Mouse (Mus musculus) stomach, postnatal 0 days (tissue): Measurements from ENCODE around the gene Lrrc8e. TPM values are rescaled to one million over a fixed set of nuclear protein-coding genes. Genes with fewer than 3 reads are reported as not detected.

Source experiments
- ATAC-seq: fragments of 200-750 bp; cut with Nextera tagmentation; 2 replicates; pipeline ENCODE4 v1.8.0; 2017; ENCODE audit not compliant: low FRiP score, low TSS enrichment
- DNase-seq: peaks from one replicate; pipeline ENCODE4 v3.0.0-alpha.2; 2016; ENCODE audit warnings: low spot score
- H3K27ac ChIP-seq: fragments of 300-500 bp; sonication (generic); replicated peaks from 2 replicates; pipeline ENCODE4 v1.5.1; 2014; ENCODE audit warnings: mild to moderate bottlenecking, control low read depth
- H3K27me3 ChIP-seq: fragments of 300-500 bp; sonication (generic); 2 replicates; pipeline ENCODE4 v1.6.1; 2014; ENCODE audit warnings: low read length; ENCODE audit not compliant: control insufficient read depth, insufficient read depth
- H3K36me3 ChIP-seq: fragments of 300-500 bp; sonication (generic); 2 replicates; pipeline ENCODE4 v1.6.1; 2014; ENCODE audit warnings: low read length, mixed read lengths; ENCODE audit not compliant: control insufficient read depth, insufficient read depth
- H3K4me1 ChIP-seq: fragments of 300-500 bp; sonication (generic); replicated peaks from 2 replicates; pipeline ENCODE4 v1.6.1; 2014; ENCODE audit warnings: antibody characterized with exemption; ENCODE audit not compliant: control insufficient read depth, insufficient read depth
- H3K4me2 ChIP-seq: fragments of 300-500 bp; sonication (generic); replicated peaks from 2 replicates; pipeline ENCODE4 v1.6.1; 2014; ENCODE audit warnings: low read depth, mild to moderate bottlenecking, control low read depth, moderate library complexity
- H3K4me3 ChIP-seq: fragments of 300-500 bp; sonication (generic); 2 replicates; pipeline ENCODE4 v1.5.1; 2014; ENCODE audit warnings: low read depth, low read length, control low read depth
- H3K9ac ChIP-seq: fragments of 300-500 bp; sonication (generic); 2 replicates; pipeline ENCODE4 v1.6.1; 2014; ENCODE audit warnings: mild to moderate bottlenecking, low read length, control low read depth, mixed read lengths
- H3K9me3 ChIP-seq: fragments of 300-500 bp; sonication (generic); 2 replicates; pipeline ENCODE4 v1.6.1; 2016; ENCODE audit warnings: low read length; ENCODE audit not compliant: control insufficient read depth
- CTCF ChIP-seq: IDR thresholded peaks from 2 replicates; pipeline ENCODE4 v1.5.1; 2016; ENCODE audit warnings: antibody characterized with exemption, low read depth, mild to moderate bottlenecking, moderate library complexity
- EP300 ChIP-seq: optimal IDR thresholded peaks from 2 replicates; pipeline ENCODE3; 2016; ENCODE audit warnings: antibody characterized with exemption
- WGBS: fragments of 180-500 bp; shearing (Covaris S2); extraction: QIAGEN DNeasy Blood & Tissue Kit; methylation state at CpG from one replicate; pipeline ENCODE4 v1.1.7; 2014; 5-methylcytosine and 5-hydroxymethylcytosine counted together
- polyA plus RNA-seq: library from polyadenylated mRNA; unstranded; fragments of >200 nt; fragmentation: Nextera tagmentation; extraction: Ambion mirVana; gene quantifications from 2 replicates; pipeline ENCODE4 v1.2.1, GENCODE M21; 2015

Gene Lrrc8e
- polyA plus RNA-seq, 1 experiment from 2014 or later, result 9.8 TPM

- WGBS, result 86% methylated on average over 8 of the region's 8 CpGs
- no peak for ATAC-seq
- Histone ChIP-seq H3K9me3 (no peaks in the 10 kb centered on the region), H3K4me2 (no peak overlapping the region), H3K4me1 (no peaks in the 10 kb centered on the region), H3K9ac (no peak overlapping the region), H3K36me3 (peaks cover 42% of the 10 kb centered on the region), H3K27me3 (no peaks in the 10 kb centered on the region), H3K4me3 (no peak overlapping the region), H3K27ac (no peak overlapping the region)
- DNase-seq, result no peak
- no peak for TF ChIP-seq CTCF
- TF ChIP-seq EP300, result no peak
Measured at GRCm38 (mm10) chr8:4263105-4263791, 36.6 kb downstream of the Lrrc8e start.

GRCm38 (mm10) chr8:4265160-4265914, 38.7 kb downstream of the Lrrc8e start:
- Histone ChIP-seq H3K4me3 (no peak overlapping the region), H3K4me2 (no peak overlapping the region), H3K27me3 (no peaks in the 10 kb centered on the region), H3K36me3 (peaks cover 50% of the 10 kb centered on the region), H3K4me1 (no peaks in the 10 kb centered on the region), H3K27ac (no peak overlapping the region), H3K9me3 (no peaks in the 10 kb centered on the region), H3K9ac (no peak overlapping the region)
- DNase-seq, result peak; percentile 9
- WGBS, result 87% methylated on average over 15 of the region's 15 CpGs
- TF ChIP-seq CTCF, result no peak
- TF ChIP-seq EP300, result no peak
- ATAC-seq, result no peak

GRCm38 (mm10) chr8:4267627-4268026, 41.0 kb downstream of the Lrrc8e start:
- ATAC-seq, result peak; percentile 59; the same call in 1 of the 2 replicates
- WGBS, result 76% methylated on average over 15 of the region's 15 CpGs

GRCm38 (mm10) chr8:4269609-4270008, 43.0 kb downstream of the Lrrc8e start:
- DNase-seq (no peak), ATAC-seq (no peak)
- Histone ChIP-seq H3K4me3 (no peak overlapping the region), H3K4me2 (no peak overlapping the region), H3K27ac (no peak overlapping the region), H3K27me3 (no peaks in the 10 kb centered on the region), H3K9me3 (no peaks in the 10 kb centered on the region), H3K9ac (no peak overlapping the region), H3K4me1 (no peaks in the 10 kb centered on the region), H3K36me3 (peaks cover 41% of the 10 kb centered on the region)
- TF ChIP-seq CTCF (no peak), EP300 (no peak)
- 90% methylated on average over 6 of the region's 6 CpGs for WGBS

More at GRCm38 (mm10) chr8:4267627-4268026, 41.0 kb downstream of the Lrrc8e start:
- TF ChIP-seq CTCF (peak; percentile 65), EP300 (no peak)
- no peaks in the 10 kb centered on the region for H3K27me3 ChIP-seq
- no peak overlapping the region for H3K9ac ChIP-seq
- no peak overlapping the region for H3K4me2 ChIP-seq
- H3K4me1 ChIP-seq, result no peaks in the 10 kb centered on the region
- no peaks in the 10 kb centered on the region for H3K9me3 ChIP-seq
- no peak overlapping the region for H3K27ac ChIP-seq
- DNase-seq, result no peak
- no peak overlapping the region for H3K4me3 ChIP-seq
- peaks cover 41% of the 10 kb centered on the region for H3K36me3 ChIP-seq

GRCm38 (mm10) chr8:4275275-4276110, 48.9 kb downstream of the Lrrc8e start, which contains the start of gene Timm44:
Gene Timm44, minus strand, starts transcription at chr8:4275913.
- TF ChIP-seq EP300 (no peak), CTCF (no peak)
- H3K27ac ChIP-seq, result peak within 1 kb of the TSS; percentile 74
- under 1% methylated on average over 39 of the region's 39 CpGs for WGBS
- peak within 1 kb of the TSS; percentile 84 for H3K4me3 ChIP-seq
- H3K9ac ChIP-seq, result peak within 1 kb of the TSS; percentile 89
- peaks cover 8% of the 10 kb centered on the region; the same call in 1 of the 2 replicates for H3K36me3 ChIP-seq
- H3K4me1 ChIP-seq, result 0 out of 2 replicates have a peak, but pooled peaks cover 2% of the 10 kb centered on the region
- no peaks in the 10 kb centered on the region for H3K27me3 ChIP-seq
- DNase-seq (peak; percentile 96), ATAC-seq (peak; percentile 99)
- H3K4me2 ChIP-seq, result peak within 1 kb of the TSS; percentile 77
- no peaks in the 10 kb centered on the region for H3K9me3 ChIP-seq
